In the genomic region with DNA sequence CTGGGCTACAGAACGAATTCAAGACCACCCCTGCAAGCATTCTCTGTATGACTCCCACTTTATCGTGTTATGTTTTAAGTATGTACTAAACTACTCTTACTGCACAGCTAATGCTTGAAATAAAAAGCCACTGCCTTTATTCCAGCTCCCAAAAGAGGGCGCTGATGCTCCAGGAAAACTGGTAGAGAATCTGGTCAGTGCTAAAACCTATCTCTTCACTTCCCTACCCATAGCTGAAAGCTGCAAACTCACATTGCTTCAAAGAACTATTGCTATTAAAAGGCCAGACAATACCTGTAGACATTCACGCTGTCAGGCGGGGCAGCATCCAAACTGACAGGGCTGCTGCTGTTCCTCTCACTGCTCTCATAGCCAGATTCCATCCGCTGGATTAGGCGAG, we compare ENCODE assay signal across 7 mouse cellular contexts. TPM values are rescaled to one million over a fixed set of nuclear protein-coding genes. Genes with fewer than 3 reads are reported as not detected.
DNase-seq lines count a peak whose midpoint lies in the region; ATAC-seq and TF ChIP-seq lines count a peak whose summit lies in the region.

No protein-coding gene starts in this region.

- WGBS in forebrain, embryonic 11.5 days, result 55% methylated on average over 7 of the region's 7 CpGs
- 40% methylated on average over 7 of the region's 7 CpGs for WGBS in heart, embryonic 15.5 days

- H3K4me2 ChIP-seq in forebrain, embryonic 11.5 days (ENCODE audit: low read depth, low read length, severe bottlenecking), result no peak overlapping the region
- no peak overlapping the region for H3K4me2 ChIP-seq in heart, embryonic 15.5 days

- 0 out of 2 replicates have a peak, but pooled peaks have one; percentile 34 for TF ChIP-seq CTCF in G1E (IDR thresholded peaks at IDR 0.05; ENCODE audit: low read depth, low read length)

- no peaks in the 10 kb centered on the region for H3K27me3 ChIP-seq in G1E (ENCODE audit: insufficient read depth, low read length)
- no peaks in the 10 kb centered on the region for H3K27me3 ChIP-seq in forebrain, embryonic 11.5 days (ENCODE audit: control insufficient read depth, insufficient read depth, low read length)
- no peaks in the 10 kb centered on the region for H3K27me3 ChIP-seq in heart, embryonic 15.5 days

- peak; percentile 40 for DNase-seq in G1E (ENCODE audit: low spot score)
- peak; percentile 17 to 53 for DNase-seq in adrenal gland, postnatal 4 days (ENCODE audit: low spot score in 2 of 2)
- DNase-seq in forebrain, embryonic 11.5 days (ENCODE audit: low spot score), result peak; percentile 66
- peak; percentile 63 to 76 for DNase-seq in layer of hippocampus, adult 8-10 months (ENCODE audit: low spot score in 2 of 2)
- peak; percentile 29 to 83 for DNase-seq in lung, postnatal 4 days
- peak; percentile 75 for DNase-seq in right cerebral cortex, postnatal 14 days

- H3K9me3 ChIP-seq in G1E (replicated peaks), result no peaks in the 10 kb centered on the region
- H3K9me3 ChIP-seq in forebrain, embryonic 11.5 days (ENCODE audit: control insufficient read depth, low read length), result no peaks in the 10 kb centered on the region
- no peaks in the 10 kb centered on the region for H3K9me3 ChIP-seq in heart, embryonic 15.5 days (replicated peaks)

- peaks cover 6% of the 10 kb centered on the region for H3K36me3 ChIP-seq in G1E (replicated peaks)
- H3K36me3 ChIP-seq in forebrain, embryonic 11.5 days (ENCODE audit: control insufficient read depth, insufficient read depth, low read length), result no peaks in the 10 kb centered on the region; the same call in 1 of the 2 replicates
- H3K36me3 ChIP-seq in heart, embryonic 15.5 days, result peaks cover 10% of the 10 kb centered on the region

- no peak for ATAC-seq in G1E (ENCODE audit: extremely low read depth, insufficient number of reproducible peaks, low FRiP score, poor library complexity, severe bottlenecking)
- no peak for ATAC-seq in forebrain, embryonic 11.5 days (replicated peaks; ENCODE audit: low FRiP score)
- no peak for ATAC-seq in heart, embryonic 15.5 days (replicated peaks; ENCODE audit: insufficient number of reproducible peaks, insufficient read depth, low FRiP score, low read depth)

- no peak overlapping the region for H3K27ac ChIP-seq in forebrain, embryonic 11.5 days (ENCODE audit: low read depth, low read length)
- peak overlapping the region; percentile 60 for H3K27ac ChIP-seq in heart, embryonic 15.5 days

- H3K4me1 ChIP-seq in G1E (ENCODE audit: insufficient read depth, low read depth, low read length), result no peaks in the 10 kb centered on the region
- H3K4me1 ChIP-seq in forebrain, embryonic 11.5 days (replicated peaks; ENCODE audit: control insufficient read depth, insufficient read depth, low read length), result no peaks in the 10 kb centered on the region
- H3K4me1 ChIP-seq in heart, embryonic 15.5 days (replicated peaks), result peaks cover 3% of the 10 kb centered on the region; the same call in 1 of the 2 replicates

- no peak overlapping the region for H3K9ac ChIP-seq in forebrain, embryonic 11.5 days (ENCODE audit: low read length)
- no peak overlapping the region for H3K9ac ChIP-seq in heart, embryonic 15.5 days

- no peak overlapping the region for H3K4me3 ChIP-seq in G1E (ENCODE audit: low read depth, low read length)
- H3K4me3 ChIP-seq in forebrain, embryonic 11.5 days (ENCODE audit: low read depth, low read length), result no peak overlapping the region
- no peak overlapping the region for H3K4me3 ChIP-seq in heart, embryonic 15.5 days

RNA-seq across cellular contexts. Expression of a gene that starts 29.8 kb away (rescaled TPM):
- total RNA-seq in G1E (2014; fragmentation: Nextera tagmentation) (245 and 249 TPM in 2 replicates), G1E (2017) (64.2 and 68.9 TPM in 2 replicates)
- 4.0 and 4.4 TPM in 2 replicates for polyA plus RNA-seq in G1E (2012)
- 10 to 100 TPM; 87.7 to 95.3 TPM for total RNA-seq in adrenal gland, postnatal 4 days (2021)
- 61.5 and 69.1 TPM in 2 replicates for polyA plus RNA-seq in forebrain, embryonic 11.5 days (2014; fragmentation: Nextera tagmentation; extraction: Ambion mirVana)
- polyA plus RNA-seq in heart, embryonic 15.5 days (2015; fragmentation: Nextera tagmentation; extraction: Ambion mirVana), result 30.6 and 34.9 TPM in 2 replicates
- total RNA-seq in layer of hippocampus, adult 8-10 months (2022), result 100 to 1,000 TPM; 256 to 309 (median 290) TPM
